Mouse (Mus musculus): ENCODE measurements around the gene Fads3.
A peak's percentile ranks its signal among the peaks of the same experiment; 100 is the strongest.

GRCm38 (mm10) chr19:10034785-10035447, 6.5 kb upstream of the Fads3 start:
- no peak for TF ChIP-seq GABPA (IDR thresholded peaks at IDR 0.05; ENCODE audit: low read depth, low read length)
- TF ChIP-seq CTCF (IDR thresholded peaks at IDR 0.05 in 2 of 3, conservative IDR thresholded peaks at IDR 0.05 in 1 of 3; ENCODE audit: control insufficient read depth in 1 of 3, insufficient read depth in 1 of 3, low read depth in 2 of 3, low read length in 3 of 3, poor library complexity in 1 of 3, severe bottlenecking in 1 of 3): peak; percentile 96 to 99 (median 98)
- TF ChIP-seq GATA1 (IDR thresholded peaks at IDR 0.05; ENCODE audit: low read depth, low read length): no peak
- no peak for TF ChIP-seq UBTF (IDR thresholded peaks at IDR 0.05; ENCODE audit: borderline replicate concordance, insufficient read depth, low read depth, low read length)
- no peak for TF ChIP-seq POLR2A (IDR thresholded peaks at IDR 0.05; ENCODE audit: control insufficient read depth in 1 of 2, insufficient read depth in 1 of 2, low read depth in 1 of 2, low read length in 2 of 2, poor library complexity in 1 of 2)

All from MEL (cell line).